Mouse (Mus musculus): ENCODE data around the gene Lzic. TPM values are rescaled to one million over a fixed set of nuclear protein-coding genes. Genes with fewer than 3 reads are reported as not detected.

The Lzic gene
- polyA plus RNA-seq, 1 experiment from 2014 or later = 42.2 TPM

GRCm38 (mm10) chr4:149496612-149497011 is 11.6 kb downstream of the Lzic start:
- no peak overlapping the region for H3K9ac ChIP-seq (ENCODE audit: low read depth, low read length)
- no peaks in the 10 kb centered on the region for H3K27me3 ChIP-seq (replicated peaks; ENCODE audit: control insufficient read depth, insufficient read depth, low read length)
- no peak overlapping the region for H3K4me2 ChIP-seq (ENCODE audit: low read length)
- H3K9me3 ChIP-seq (ENCODE audit: control insufficient read depth, low read length) = no peaks in the 10 kb centered on the region
- no peaks in the 10 kb centered on the region for H3K4me1 ChIP-seq (ENCODE audit: control insufficient read depth, insufficient read depth, low read depth, low read length)
- H3K36me3 ChIP-seq (ENCODE audit: control insufficient read depth, insufficient read depth, low read length) = peaks cover 17% of the 10 kb centered on the region; the same call in 1 of the 2 replicates
- 2% methylated on average over 2 of the region's 2 CpGs for WGBS
- peak overlapping the region; percentile 45; the same call in 1 of the 2 replicates for H3K27ac ChIP-seq (ENCODE audit: low read depth, low read length)
- H3K4me3 ChIP-seq (ENCODE audit: low read length) = no peak overlapping the region
- peak; percentile 85 for ATAC-seq

GRCm38 (mm10) chr4:149498901-149499300 is 13.9 kb downstream of the Lzic start:
- H3K4me1 ChIP-seq (ENCODE audit: control insufficient read depth, insufficient read depth, low read depth, low read length) = no peaks in the 10 kb centered on the region
- 87% methylated on average over 8 of the region's 8 CpGs for WGBS
- no peaks in the 10 kb centered on the region for H3K9me3 ChIP-seq (ENCODE audit: control insufficient read depth, low read length)
- H3K27me3 ChIP-seq (replicated peaks; ENCODE audit: control insufficient read depth, insufficient read depth, low read length) = no peaks in the 10 kb centered on the region
- no peak overlapping the region for H3K9ac ChIP-seq (ENCODE audit: low read depth, low read length)
- no peak for ATAC-seq
- no peak overlapping the region for H3K27ac ChIP-seq (ENCODE audit: low read depth, low read length)
- no peak overlapping the region for H3K4me3 ChIP-seq (ENCODE audit: low read length)
- H3K36me3 ChIP-seq (ENCODE audit: control insufficient read depth, insufficient read depth, low read length) = peaks cover 14% of the 10 kb centered on the region; the same call in 1 of the 2 replicates
- H3K4me2 ChIP-seq (ENCODE audit: low read length) = no peak overlapping the region

GRCm38 (mm10) chr4:149499790-149500189 is 14.8 kb downstream of the Lzic start:
- Histone ChIP-seq H3K9me3 (ENCODE audit: control insufficient read depth, low read length) (no peaks in the 10 kb centered on the region), H3K4me1 (ENCODE audit: control insufficient read depth, insufficient read depth, low read depth, low read length) (no peaks in the 10 kb centered on the region), H3K4me2 (ENCODE audit: low read length) (no peak overlapping the region), H3K27ac (ENCODE audit: low read depth, low read length) (no peak overlapping the region), H3K36me3 (ENCODE audit: control insufficient read depth, insufficient read depth, low read length) (peaks cover 14% of the 10 kb centered on the region; the same call in 1 of the 2 replicates), H3K27me3 (replicated peaks; ENCODE audit: control insufficient read depth, insufficient read depth, low read length) (no peaks in the 10 kb centered on the region), H3K9ac (ENCODE audit: low read depth, low read length) (no peak overlapping the region), H3K4me3 (ENCODE audit: low read length) (no peak overlapping the region)
- 66% methylated on average over 5 of the region's 5 CpGs for WGBS
- ATAC-seq = no peak

DNA sequence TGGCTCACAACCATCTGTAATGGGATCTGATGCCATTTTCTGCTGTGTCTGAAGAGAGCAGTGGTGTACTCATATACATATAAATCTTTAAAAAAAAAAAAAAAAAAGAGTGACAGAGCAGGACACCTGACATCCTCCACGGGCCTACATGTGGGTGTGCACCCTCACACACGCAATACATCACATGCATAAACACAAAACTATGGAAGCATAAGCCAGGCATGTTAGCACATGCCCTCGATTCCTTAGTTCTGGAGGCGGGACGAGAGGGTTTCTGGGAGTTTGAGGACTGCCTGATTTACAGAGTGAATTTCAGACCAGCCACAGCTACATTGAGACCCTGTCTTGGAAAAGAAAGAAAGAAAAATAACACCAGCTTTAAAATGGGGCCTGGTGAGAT is 19.3 kb downstream of the Lzic start:
- ATAC-seq = no peak
- no peak overlapping the region for H3K9ac ChIP-seq (ENCODE audit: low read depth, low read length)
- 80% methylated on average over 5 of the region's 5 CpGs for WGBS
- H3K4me1 ChIP-seq (ENCODE audit: control insufficient read depth, insufficient read depth, low read depth, low read length) = no peaks in the 10 kb centered on the region
- no peak overlapping the region for H3K27ac ChIP-seq (ENCODE audit: low read depth, low read length)
- H3K9me3 ChIP-seq (ENCODE audit: control insufficient read depth, low read length) = no peaks in the 10 kb centered on the region
- H3K4me3 ChIP-seq (ENCODE audit: low read length) = no peak overlapping the region
- no peaks in the 10 kb centered on the region for H3K36me3 ChIP-seq (ENCODE audit: control insufficient read depth, insufficient read depth, low read length)
- no peaks in the 10 kb centered on the region for H3K27me3 ChIP-seq (replicated peaks; ENCODE audit: control insufficient read depth, insufficient read depth, low read length)
- H3K4me2 ChIP-seq (ENCODE audit: low read length) = no peak overlapping the region

DNA sequence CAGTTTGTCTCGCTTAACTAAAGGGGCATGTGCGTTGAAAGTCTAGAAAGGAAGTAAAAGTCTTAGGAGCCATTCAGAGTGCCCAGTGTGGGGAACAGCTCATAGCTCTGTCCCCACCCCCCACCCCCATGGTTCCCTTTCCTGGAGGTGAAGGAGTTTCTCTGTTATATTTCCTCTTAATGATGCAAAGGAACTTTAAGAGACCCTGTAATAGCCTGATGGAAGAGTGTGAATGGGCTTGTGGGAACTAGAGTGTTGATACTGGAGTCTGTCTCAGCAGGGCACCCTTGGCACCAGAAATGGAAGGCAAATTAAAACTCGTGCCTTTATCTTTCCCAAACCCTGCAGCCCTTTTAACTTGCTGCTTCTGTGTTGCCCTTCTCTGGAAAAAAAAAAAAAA is 19.8 kb downstream of the Lzic start:
- Histone ChIP-seq H3K4me2 (ENCODE audit: low read length) (no peak overlapping the region), H3K9me3 (ENCODE audit: control insufficient read depth, low read length) (no peaks in the 10 kb centered on the region), H3K27me3 (replicated peaks; ENCODE audit: control insufficient read depth, insufficient read depth, low read length) (no peaks in the 10 kb centered on the region), H3K4me1 (ENCODE audit: control insufficient read depth, insufficient read depth, low read depth, low read length) (no peaks in the 10 kb centered on the region), H3K9ac (ENCODE audit: low read depth, low read length) (no peak overlapping the region), H3K36me3 (ENCODE audit: control insufficient read depth, insufficient read depth, low read length) (no peaks in the 10 kb centered on the region), H3K4me3 (ENCODE audit: low read length) (no peak overlapping the region), H3K27ac (ENCODE audit: low read depth, low read length) (no peak overlapping the region)
- no peak for ATAC-seq
- WGBS = 21% methylated on average over 3 of the region's 3 CpGs

DNA sequence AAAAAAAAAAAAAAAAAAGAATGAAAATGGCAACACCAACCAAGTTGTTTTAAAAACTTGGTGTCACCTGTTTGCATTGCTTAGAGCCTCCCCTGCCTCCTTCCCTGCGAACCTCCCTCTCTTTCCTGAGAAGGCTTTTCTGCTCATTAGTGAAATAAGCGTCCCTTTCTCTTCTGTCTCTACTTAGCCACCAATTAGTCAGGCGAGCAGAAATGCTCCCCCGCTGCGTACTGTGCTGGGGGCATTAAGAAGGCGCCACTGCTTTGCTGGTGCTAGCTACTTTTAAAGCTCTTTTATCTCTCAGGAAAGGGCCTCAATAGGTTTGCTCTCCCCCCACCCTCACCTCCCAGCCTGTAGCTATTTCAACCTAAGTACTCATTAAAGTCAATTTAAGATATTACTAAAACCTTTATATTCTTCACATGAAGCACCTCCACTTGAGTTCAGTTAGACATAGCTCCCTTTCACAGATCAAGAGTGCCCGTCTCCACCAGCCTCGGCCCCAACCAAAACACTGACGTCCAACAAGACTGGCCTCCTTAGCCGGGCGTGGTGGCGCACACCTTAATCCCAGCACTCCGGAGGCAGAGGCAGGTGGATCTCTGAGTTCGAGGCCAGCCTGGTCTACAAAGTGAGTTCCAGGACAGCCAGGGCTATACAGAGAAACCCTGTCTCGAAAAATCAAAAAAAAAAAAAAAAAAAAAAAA is 20.4 kb downstream of the Lzic start:
- H3K4me2 ChIP-seq (ENCODE audit: low read length) = no peak overlapping the region
- H3K9ac ChIP-seq (ENCODE audit: low read depth, low read length) = no peak overlapping the region
- H3K27ac ChIP-seq (ENCODE audit: low read depth, low read length) = no peak overlapping the region
- H3K9me3 ChIP-seq (ENCODE audit: control insufficient read depth, low read length) = no peaks in the 10 kb centered on the region
- no peaks in the 10 kb centered on the region for H3K4me1 ChIP-seq (ENCODE audit: control insufficient read depth, insufficient read depth, low read depth, low read length)
- no peak overlapping the region for H3K4me3 ChIP-seq (ENCODE audit: low read length)
- H3K27me3 ChIP-seq (replicated peaks; ENCODE audit: control insufficient read depth, insufficient read depth, low read length) = no peaks in the 10 kb centered on the region
- 60% methylated on average over 14 of the region's 15 CpGs for WGBS
- peak; percentile 42; the same call in 1 of the 2 replicates for ATAC-seq
- no peaks in the 10 kb centered on the region for H3K36me3 ChIP-seq (ENCODE audit: control insufficient read depth, insufficient read depth, low read length)

DNA sequence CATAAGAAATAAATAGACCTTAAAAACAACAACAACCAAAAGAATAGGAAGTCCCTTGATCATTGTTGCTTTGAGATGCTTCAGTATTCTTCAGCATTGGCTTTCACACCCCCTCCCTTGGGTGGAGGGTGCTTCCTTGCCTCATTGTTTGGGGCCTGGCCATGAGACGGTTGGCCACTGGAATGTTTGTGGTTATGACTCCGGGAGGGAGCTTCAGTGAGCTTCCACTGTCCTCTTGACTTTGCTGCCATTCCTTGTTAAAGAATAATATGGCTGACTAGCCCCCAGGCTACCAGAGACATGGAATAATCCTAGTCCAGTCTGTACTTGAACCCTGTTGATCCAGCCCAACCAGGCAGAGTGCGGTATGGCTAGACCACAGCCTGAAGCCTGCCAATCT is 21.9 kb downstream of the Lzic start:
- Histone ChIP-seq H3K27me3 (replicated peaks; ENCODE audit: control insufficient read depth, insufficient read depth, low read length) (no peaks in the 10 kb centered on the region), H3K4me3 (ENCODE audit: low read length) (no peak overlapping the region), H3K9ac (ENCODE audit: low read depth, low read length) (no peak overlapping the region), H3K9me3 (ENCODE audit: control insufficient read depth, low read length) (no peaks in the 10 kb centered on the region), H3K4me1 (ENCODE audit: control insufficient read depth, insufficient read depth, low read depth, low read length) (0 out of 2 replicates have a peak, but pooled peaks cover 2% of the 10 kb centered on the region), H3K27ac (ENCODE audit: low read depth, low read length) (no peak overlapping the region), H3K4me2 (ENCODE audit: low read length) (no peak overlapping the region), H3K36me3 (ENCODE audit: control insufficient read depth, insufficient read depth, low read length) (no peaks in the 10 kb centered on the region)
- no peak for ATAC-seq
- 94% methylated on average over 3 of the region's 3 CpGs for WGBS

DNA sequence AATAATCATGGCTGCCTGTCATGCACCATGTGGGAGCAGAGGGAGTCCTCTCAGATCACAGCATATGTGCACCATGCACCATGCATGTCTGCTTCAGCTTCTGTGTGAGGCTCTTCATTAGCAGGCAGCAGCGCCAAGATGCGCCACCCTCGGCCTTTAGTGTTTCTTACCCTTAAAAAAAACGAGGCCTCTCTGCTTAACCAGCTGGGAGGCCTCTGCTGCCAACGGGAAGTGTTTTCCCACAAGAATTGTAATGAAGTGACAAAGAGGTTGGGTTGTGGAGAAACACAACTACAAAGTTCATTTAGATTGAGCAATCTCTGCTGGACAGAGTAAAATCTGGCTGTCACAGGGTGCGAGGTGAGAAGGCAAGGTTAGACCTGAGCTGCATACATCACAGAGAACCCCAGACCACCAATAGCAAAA is 26.2 kb downstream of the Lzic start:
- Histone ChIP-seq H3K4me1 (ENCODE audit: control insufficient read depth, insufficient read depth, low read depth, low read length) (0 out of 2 replicates have a peak, but pooled peaks cover 2% of the 10 kb centered on the region), H3K27me3 (replicated peaks; ENCODE audit: control insufficient read depth, insufficient read depth, low read length) (no peaks in the 10 kb centered on the region), H3K36me3 (ENCODE audit: control insufficient read depth, insufficient read depth, low read length) (no peaks in the 10 kb centered on the region), H3K27ac (ENCODE audit: low read depth, low read length) (peak overlapping the region; percentile 40; the same call in 1 of the 2 replicates), H3K9ac (ENCODE audit: low read depth, low read length) (no peak overlapping the region), H3K4me2 (ENCODE audit: low read length) (no peak overlapping the region), H3K9me3 (ENCODE audit: control insufficient read depth, low read length) (no peaks in the 10 kb centered on the region), H3K4me3 (ENCODE audit: low read length) (no peak overlapping the region)
- 22% methylated on average over 6 of the region's 6 CpGs for WGBS
- no peak for ATAC-seq

DNA sequence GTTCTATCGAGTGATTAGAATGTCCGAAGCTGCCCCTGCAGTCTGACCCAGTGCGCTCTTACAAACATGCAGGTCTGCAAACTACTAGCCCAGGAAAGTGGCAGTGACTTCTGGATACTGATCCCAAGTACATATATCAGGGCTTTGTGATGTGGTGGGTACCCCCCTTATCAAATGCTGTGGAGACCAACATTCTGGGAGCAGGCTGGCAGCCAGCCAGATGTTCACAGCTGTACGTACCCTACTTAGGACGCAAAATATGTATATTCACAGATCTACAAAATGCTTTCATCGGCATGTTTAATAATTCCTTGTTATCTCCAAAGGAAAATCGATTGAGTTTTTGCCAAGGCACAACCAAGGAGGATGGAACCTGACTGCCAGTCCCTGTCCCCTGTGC is 27.0 kb downstream of the Lzic start:
- whole genome bisulfite sequencing = 74% methylated on average over 7 of the region's 7 CpGs

More for the DNA sequence above, 27.0 kb downstream of the Lzic start:
- no peak for ATAC-seq
- Histone ChIP-seq H3K27ac (ENCODE audit: low read depth, low read length) (no peak overlapping the region), H3K4me2 (ENCODE audit: low read length) (no peak overlapping the region), H3K9me3 (ENCODE audit: control insufficient read depth, low read length) (no peaks in the 10 kb centered on the region), H3K27me3 (replicated peaks; ENCODE audit: control insufficient read depth, insufficient read depth, low read length) (no peaks in the 10 kb centered on the region), H3K9ac (ENCODE audit: low read depth, low read length) (no peak overlapping the region), H3K36me3 (ENCODE audit: control insufficient read depth, insufficient read depth, low read length) (no peaks in the 10 kb centered on the region), H3K4me3 (ENCODE audit: low read length) (no peak overlapping the region), H3K4me1 (ENCODE audit: control insufficient read depth, insufficient read depth, low read depth, low read length) (0 out of 2 replicates have a peak, but pooled peaks cover 2% of the 10 kb centered on the region)
